In the genomic region with DNA sequence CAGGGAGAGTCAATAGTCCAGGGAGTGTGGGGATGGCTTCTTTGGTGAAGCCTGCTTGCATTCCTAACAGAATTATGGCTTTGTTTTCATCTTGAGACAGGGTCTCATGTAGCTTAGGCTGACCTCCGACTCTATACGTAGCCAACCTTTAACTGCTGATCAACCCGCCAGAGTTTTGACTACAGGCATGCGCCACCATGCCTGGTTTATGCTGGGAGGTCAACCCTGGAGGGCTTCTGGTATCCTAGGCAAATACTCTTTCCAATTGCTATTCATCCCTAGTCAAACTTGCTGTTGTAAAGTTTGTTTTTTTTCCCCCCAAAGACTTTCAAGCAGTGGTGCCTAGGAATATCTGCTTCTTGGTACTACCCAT, we compare ENCODE assay signal across 23 mouse cellular contexts.
A peak's percentile ranks its signal among the peaks of the same experiment; 100 is the strongest.
DNase-seq lines count a peak whose midpoint lies in the region; ATAC-seq and TF ChIP-seq lines count a peak whose summit lies in the region.
"Had no signal": no experiment of that assay in that cellular context is flagged by ENCODE, and none has a peak within 500 bp of the region (broad histone marks: within the 10 kb centered on the region; RNA-seq: fewer than 3 reads in every experiment).

No protein-coding gene starts in this region.

- no peak overlapping the region for H3K4me3 ChIP-seq in kidney, embryonic 14.5 days (ENCODE audit: low read length)
- no peak overlapping the region for H3K4me3 ChIP-seq in lung, embryonic 14.5 days (ENCODE audit: low read depth, low read length)
- no peak overlapping the region for H3K4me3 ChIP-seq in limb, embryonic 15.5 days
- no peak overlapping the region for H3K4me3 ChIP-seq in stomach, postnatal 0 days (ENCODE audit: low read depth, low read length)
- H3K4me3 ChIP-seq: forebrain, embryonic 13.5 days; heart, embryonic 10.5 days; limb, embryonic 12.5 days; liver, embryonic 13.5 days; midbrain, embryonic 13.5 days; neural tube, embryonic 13.5 days had no signal

- 59% methylated on average over 4 of the region's 4 CpGs for WGBS in kidney, embryonic 14.5 days
- WGBS in lung, embryonic 14.5 days = 79% methylated on average over 4 of the region's 4 CpGs
- 60% methylated on average over 4 of the region's 4 CpGs for WGBS in limb, embryonic 15.5 days
- 84% methylated on average over 4 of the region's 4 CpGs for WGBS in stomach, postnatal 0 days

- H3K9ac ChIP-seq in kidney, embryonic 14.5 days (ENCODE audit: low read depth, low read length) = no peak overlapping the region
- no peak overlapping the region for H3K9ac ChIP-seq in lung, embryonic 14.5 days
- no peak overlapping the region for H3K9ac ChIP-seq in limb, embryonic 15.5 days
- H3K9ac ChIP-seq in stomach, postnatal 0 days (ENCODE audit: low read length) = no peak overlapping the region
- H3K9ac ChIP-seq: forebrain, embryonic 13.5 days; hindbrain, embryonic 14.5 days; limb, embryonic 12.5 days; liver, embryonic 13.5 days; midbrain, embryonic 13.5 days; neural tube, embryonic 13.5 days had no signal

- no peaks in the 10 kb centered on the region for H3K36me3 ChIP-seq in kidney, embryonic 14.5 days (ENCODE audit: control insufficient read depth, insufficient read depth, low read length)
- no peaks in the 10 kb centered on the region for H3K36me3 ChIP-seq in lung, embryonic 14.5 days (ENCODE audit: insufficient read depth)
- no peaks in the 10 kb centered on the region for H3K36me3 ChIP-seq in limb, embryonic 15.5 days
- no peaks in the 10 kb centered on the region for H3K36me3 ChIP-seq in stomach, postnatal 0 days (ENCODE audit: control insufficient read depth, insufficient read depth, low read length)
- H3K36me3 ChIP-seq: G1E; heart, embryonic 10.5 days; limb, embryonic 12.5 days; liver, embryonic 13.5 days; midbrain, embryonic 13.5 days; neural tube, embryonic 13.5 days had no signal

- no peak for TF ChIP-seq CTCF in lung, embryonic 14.5 days (IDR thresholded peaks at IDR 0.05; ENCODE audit: low read depth)
- no peak for TF ChIP-seq CTCF in stomach, postnatal 0 days (IDR thresholded peaks at IDR 0.05; ENCODE audit: low read depth)

- peak overlapping the region; percentile 47; the same call in 1 of the 2 replicates for H3K27ac ChIP-seq in kidney, embryonic 14.5 days (ENCODE audit: low read depth, low read length)
- H3K27ac ChIP-seq in lung, embryonic 14.5 days (ENCODE audit: low read depth) = peak overlapping the region; percentile 58
- peak overlapping the region; percentile 22; the same call in 1 of the 2 replicates for H3K27ac ChIP-seq in limb, embryonic 15.5 days
- H3K27ac ChIP-seq in stomach, postnatal 0 days (replicated peaks) = peak overlapping the region; percentile 13; the same call in 1 of the 2 replicates
- H3K27ac ChIP-seq: forebrain, embryonic 13.5 days; heart, embryonic 10.5 days; hindbrain, embryonic 14.5 days; limb, embryonic 12.5 days; liver, embryonic 13.5 days; macrophage; midbrain, embryonic 13.5 days; neural tube, embryonic 13.5 days had no signal

- no peak for TF ChIP-seq EP300 in stomach, postnatal 0 days (optimal IDR thresholded peaks at IDR 0.05)

- H3K9me3 ChIP-seq in kidney, embryonic 14.5 days (ENCODE audit: control insufficient read depth, low read length) = no peaks in the 10 kb centered on the region
- no peaks in the 10 kb centered on the region for H3K9me3 ChIP-seq in lung, embryonic 14.5 days (ENCODE audit: low read depth, low read length)
- H3K9me3 ChIP-seq in limb, embryonic 15.5 days = no peaks in the 10 kb centered on the region
- no peaks in the 10 kb centered on the region for H3K9me3 ChIP-seq in stomach, postnatal 0 days (ENCODE audit: control insufficient read depth, low read length)
- H3K9me3 ChIP-seq: forebrain, embryonic 13.5 days; heart, embryonic 10.5 days; limb, embryonic 12.5 days; liver, embryonic 13.5 days; midbrain, embryonic 13.5 days; neural tube, embryonic 13.5 days had no signal

- no peak for ATAC-seq in kidney, embryonic 14.5 days (ENCODE audit: low FRiP score, low TSS enrichment)
- no peak; the same call in 1 of the 2 replicates for ATAC-seq in lung, embryonic 14.5 days (ENCODE audit: insufficient read depth)
- ATAC-seq in limb, embryonic 15.5 days (ENCODE audit: insufficient number of reproducible peaks, low FRiP score, low TSS enrichment, low read depth) = no peak
- no peak for ATAC-seq in stomach, postnatal 0 days (ENCODE audit: low FRiP score, low TSS enrichment)
- ATAC-seq: forebrain, embryonic 13.5 days; intestine, postnatal 0 days; midbrain, embryonic 13.5 days had no signal

- DNase-seq in kidney, postnatal 14 days = no peak
- no peak for DNase-seq in lung, embryonic 14.5 days
- DNase-seq in lung, postnatal 36 days = no peak
- no peak for DNase-seq in stomach, postnatal 0 days (ENCODE audit: low spot score)
- DNase-seq in ovary, postnatal 10 days (ENCODE audit: low spot score) = no peak
- DNase-seq: adrenal gland, adult 8-10 months; cerebellum, adult 2 months; cerebellum, postnatal 14 days; liver, embryonic 13.5 days; thymus, adult 18-20 months; thymus, postnatal 25 days had no signal

- no peak overlapping the region for H3K4me2 ChIP-seq in kidney, embryonic 14.5 days (replicated peaks; ENCODE audit: low read depth, low read length)
- H3K4me2 ChIP-seq in lung, embryonic 14.5 days = no peak overlapping the region
- no peak overlapping the region for H3K4me2 ChIP-seq in limb, embryonic 15.5 days
- no peak overlapping the region for H3K4me2 ChIP-seq in stomach, postnatal 0 days (replicated peaks; ENCODE audit: low read depth)
- H3K4me2 ChIP-seq: forebrain, embryonic 13.5 days; hindbrain, embryonic 14.5 days; limb, embryonic 12.5 days; liver, embryonic 13.5 days; midbrain, embryonic 13.5 days; neural tube, embryonic 13.5 days had no signal

- H3K4me1 ChIP-seq in kidney, embryonic 14.5 days (ENCODE audit: control insufficient read depth, insufficient read depth, low read length) = peaks cover 6% of the 10 kb centered on the region; the same call in 1 of the 2 replicates
- H3K4me1 ChIP-seq in lung, embryonic 14.5 days (ENCODE audit: insufficient read depth) = peaks cover 14% of the 10 kb centered on the region
- peaks cover 19% of the 10 kb centered on the region for H3K4me1 ChIP-seq in limb, embryonic 15.5 days
- peaks cover 3% of the 10 kb centered on the region; the same call in 1 of the 2 replicates for H3K4me1 ChIP-seq in stomach, postnatal 0 days (replicated peaks; ENCODE audit: control insufficient read depth, insufficient read depth)
- H3K4me1 ChIP-seq: liver, embryonic 13.5 days; midbrain, embryonic 13.5 days; neural tube, embryonic 13.5 days had no signal

- H3K27me3 ChIP-seq in kidney, embryonic 14.5 days (ENCODE audit: control insufficient read depth, insufficient read depth, low read length) = no peaks in the 10 kb centered on the region
- H3K27me3 ChIP-seq in lung, embryonic 14.5 days (ENCODE audit: insufficient read depth, low read length) = no peaks in the 10 kb centered on the region
- no peaks in the 10 kb centered on the region for H3K27me3 ChIP-seq in limb, embryonic 15.5 days
- H3K27me3 ChIP-seq in stomach, postnatal 0 days (ENCODE audit: control insufficient read depth, insufficient read depth, low read length) = no peaks in the 10 kb centered on the region
- H3K27me3 ChIP-seq: CH12.LX; forebrain, embryonic 13.5 days; limb, embryonic 12.5 days; liver, embryonic 13.5 days; midbrain, embryonic 13.5 days; neural tube, embryonic 13.5 days had no signal
